Mouse (Mus musculus) hindlimb bud, embryonic 11.5 days (tissue): ENCODE measurements around the gene Wipf1.

Source experiments
- DNase-seq: peaks from one replicate; pipeline ENCODE4 v3.0.0-alpha.2; 2012; ENCODE audit warnings: low read depth, low spot score; ENCODE audit errors: extremely low spot score

Wipf1 gene

DNA sequence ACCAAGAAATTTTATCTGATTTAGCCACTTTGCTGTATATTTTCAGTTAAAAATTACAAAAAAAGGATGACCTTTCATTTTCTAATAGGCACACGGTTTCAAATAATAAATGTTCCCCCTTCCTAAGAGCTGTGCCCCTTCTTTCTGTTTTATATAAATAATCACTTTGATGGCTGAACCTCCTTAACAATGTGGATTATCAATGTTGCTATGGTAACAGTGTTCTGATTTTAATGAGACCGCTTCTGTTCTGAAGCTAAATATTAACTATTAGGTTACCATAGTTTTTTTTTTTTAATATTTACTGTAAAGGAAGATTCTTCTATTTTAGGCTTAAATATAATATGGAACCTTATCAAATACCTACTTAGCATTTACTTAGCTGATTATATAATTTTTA is 89.2 kb downstream of the Wipf1 start:
- no peak for DNase-seq

GRCm38 (mm10) chr2:73436976-73437375 is 92.6 kb downstream of the Wipf1 start:
- DNase-seq, result no peak

DNA sequence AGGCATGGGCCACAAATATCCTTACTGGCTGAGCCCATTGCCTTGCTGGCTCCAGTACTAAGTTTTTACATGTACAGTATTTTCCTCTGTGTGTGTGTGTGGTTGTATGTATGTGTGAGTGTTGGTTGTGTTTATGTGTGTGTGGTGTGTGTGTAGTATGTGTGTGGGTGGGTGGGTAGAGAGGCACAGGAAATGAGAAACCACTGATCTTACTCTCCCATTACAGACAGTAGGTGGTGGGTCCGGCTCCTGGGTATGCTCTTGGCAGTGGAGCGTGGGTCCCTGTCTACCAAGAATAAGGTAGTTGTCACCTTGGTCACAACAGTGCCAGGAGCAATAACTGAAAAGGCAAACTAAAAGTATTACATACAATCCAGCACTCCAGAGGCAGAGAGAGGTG is 93.7 kb downstream of the Wipf1 start:
- no peak for DNase-seq

GRCm38 (mm10) chr2:73431959-73432396 is 97.6 kb downstream of the Wipf1 start:
- no peak for DNase-seq

DNA sequence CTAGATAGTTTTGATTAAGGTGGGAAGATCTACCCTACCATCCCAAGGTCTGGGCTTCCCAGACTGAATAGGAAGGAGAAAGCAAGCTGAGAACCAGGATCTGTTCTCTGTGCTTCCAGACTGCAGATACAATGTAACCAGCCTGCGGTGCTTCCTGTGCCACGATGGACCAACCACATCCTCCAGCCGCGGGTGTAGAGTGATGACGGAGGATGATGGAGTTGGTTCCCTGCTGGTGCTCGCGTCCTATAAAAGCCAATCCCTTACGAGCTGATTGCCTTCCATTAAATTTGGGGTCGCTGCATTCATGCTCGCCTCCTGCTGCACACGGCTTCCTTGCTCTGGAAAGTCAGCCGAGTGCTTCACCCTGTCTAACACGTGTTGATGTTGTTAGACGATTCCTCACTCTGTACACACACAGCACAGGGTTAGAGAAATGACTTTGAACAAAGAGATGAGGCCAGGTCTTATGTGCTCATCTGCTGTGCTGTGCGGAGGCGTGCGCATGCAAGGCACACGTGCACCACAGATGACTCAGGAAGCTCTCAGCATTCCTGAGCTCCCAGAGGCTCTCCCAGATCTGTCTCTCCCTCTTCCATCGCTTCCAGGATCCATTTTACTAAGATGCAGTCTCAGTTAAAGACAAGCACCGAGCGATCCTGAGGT is 100.6 kb downstream of the Wipf1 start:
- DNase-seq, result no peak

DNA sequence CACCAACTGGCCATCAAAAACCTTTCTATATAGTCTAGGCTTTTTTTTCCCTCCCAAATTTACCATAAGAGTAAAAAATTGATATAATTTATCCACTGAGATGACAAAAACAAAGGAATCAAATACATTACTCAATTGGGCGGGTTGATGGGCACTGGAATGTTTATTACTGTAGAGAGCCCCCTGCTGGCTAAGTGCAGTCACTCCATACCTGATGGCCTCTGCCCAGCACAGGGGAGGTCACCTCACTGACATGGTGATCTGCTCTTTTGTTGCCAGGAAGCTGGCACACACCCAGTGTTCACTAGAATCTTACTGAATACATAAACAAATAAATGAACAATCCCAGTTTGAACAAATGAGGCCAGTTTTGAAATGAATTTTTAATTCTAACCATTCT is 102.2 kb downstream of the Wipf1 start:
- DNase-seq, result no peak

DNA sequence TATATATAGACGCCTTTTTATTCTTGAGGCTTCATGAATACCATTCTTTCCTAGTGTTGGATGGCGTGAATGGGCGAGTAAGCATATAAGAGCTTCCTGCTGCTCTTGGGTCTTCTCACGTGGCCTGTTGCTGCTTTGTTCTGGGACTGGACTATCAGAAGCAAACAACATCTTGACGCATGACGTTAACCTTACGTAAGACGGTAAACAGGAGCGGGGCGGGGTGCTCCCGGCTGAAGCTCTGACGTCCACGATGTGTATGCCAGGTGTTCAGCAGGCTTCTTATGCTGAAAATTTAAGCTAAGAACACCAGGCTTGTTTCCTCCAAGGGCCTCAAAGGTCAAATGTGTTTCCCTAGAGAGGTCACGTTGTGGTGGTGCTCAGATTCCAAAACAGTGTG is 103.7 kb downstream of the Wipf1 start:
- DNase-seq, result no peak

GRCm38 (mm10) chr2:73419730-73420129 is 109.8 kb downstream of the Wipf1 start:
- no peak for DNase-seq

- DNase-seq, result no peak
These were observed 110.2 kb downstream of the Wipf1 start for GRCm38 (mm10) chr2:73419285-73419684.

- no peak for DNase-seq
These were observed 113.6 kb downstream of the Wipf1 start for GRCm38 (mm10) chr2:73415892-73416291.

DNA sequence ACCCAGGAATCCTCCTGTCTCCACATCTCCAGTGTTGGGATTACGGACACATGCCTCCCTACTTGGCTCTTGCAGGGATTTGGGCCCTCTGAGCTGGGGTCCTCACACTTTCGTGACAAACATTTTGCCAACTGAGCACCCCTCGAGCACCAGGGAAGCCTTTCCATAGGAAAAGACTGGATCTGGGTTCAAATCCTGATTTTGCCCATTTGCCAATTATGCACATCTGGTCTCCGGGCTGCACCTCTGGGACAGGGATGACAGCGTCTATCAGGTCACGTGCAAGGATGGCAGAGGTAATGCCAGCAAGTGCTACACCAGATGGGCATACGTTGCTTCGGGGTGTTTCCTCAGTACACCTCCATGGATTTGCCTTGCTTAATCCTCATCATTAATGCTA is 119.5 kb downstream of the Wipf1 start:
- no peak for DNase-seq

GRCm38 (mm10) chr2:73407662-73408061 is 121.9 kb downstream of the Wipf1 start:
- DNase-seq, result no peak

GRCm38 (mm10) chr2:73406336-73406915 is 123.1 kb downstream of the Wipf1 start:
- DNase-seq, result no peak

DNA sequence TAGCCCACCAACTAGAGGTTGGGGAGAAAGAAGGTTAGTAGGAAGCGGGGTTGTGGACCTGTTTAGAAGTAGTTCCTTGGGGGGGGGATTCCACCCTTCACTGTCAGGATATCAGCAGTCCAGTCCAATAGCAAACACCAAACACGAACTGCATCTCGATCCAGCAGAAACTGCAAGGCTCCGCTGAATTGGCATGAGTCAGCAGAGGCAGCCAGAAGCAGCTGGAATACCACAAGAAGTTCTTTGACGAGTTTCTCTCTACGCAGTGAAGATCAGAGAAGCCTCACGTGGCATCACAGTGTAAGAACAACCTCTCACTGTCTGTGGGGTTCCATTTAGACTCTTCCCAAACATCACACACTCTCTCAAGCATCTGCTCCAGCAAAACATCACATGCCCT is 124.6 kb downstream of the Wipf1 start:
- DNase-seq, result no peak

DNA sequence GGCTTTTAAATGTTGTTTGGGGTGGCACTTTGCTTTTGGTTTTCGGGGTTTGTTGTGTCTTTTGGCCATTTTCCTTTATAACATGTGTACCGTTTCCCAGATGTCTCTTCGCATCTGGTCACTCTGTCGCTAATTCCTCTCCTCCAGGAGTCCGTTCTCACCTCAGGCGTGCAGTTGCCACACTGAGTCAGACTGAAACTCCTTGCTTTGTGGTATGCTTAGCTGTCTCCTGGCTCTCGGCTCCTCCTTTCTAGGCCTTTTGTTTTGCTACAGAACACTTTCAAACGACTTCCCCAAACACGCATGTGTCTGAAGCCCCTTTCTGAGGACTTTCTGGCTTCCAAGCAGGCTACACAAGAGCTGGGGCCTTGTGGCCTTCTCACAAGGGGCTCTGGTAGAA is 125.1 kb downstream of the Wipf1 start:
- DNase-seq, result no peak

DNA sequence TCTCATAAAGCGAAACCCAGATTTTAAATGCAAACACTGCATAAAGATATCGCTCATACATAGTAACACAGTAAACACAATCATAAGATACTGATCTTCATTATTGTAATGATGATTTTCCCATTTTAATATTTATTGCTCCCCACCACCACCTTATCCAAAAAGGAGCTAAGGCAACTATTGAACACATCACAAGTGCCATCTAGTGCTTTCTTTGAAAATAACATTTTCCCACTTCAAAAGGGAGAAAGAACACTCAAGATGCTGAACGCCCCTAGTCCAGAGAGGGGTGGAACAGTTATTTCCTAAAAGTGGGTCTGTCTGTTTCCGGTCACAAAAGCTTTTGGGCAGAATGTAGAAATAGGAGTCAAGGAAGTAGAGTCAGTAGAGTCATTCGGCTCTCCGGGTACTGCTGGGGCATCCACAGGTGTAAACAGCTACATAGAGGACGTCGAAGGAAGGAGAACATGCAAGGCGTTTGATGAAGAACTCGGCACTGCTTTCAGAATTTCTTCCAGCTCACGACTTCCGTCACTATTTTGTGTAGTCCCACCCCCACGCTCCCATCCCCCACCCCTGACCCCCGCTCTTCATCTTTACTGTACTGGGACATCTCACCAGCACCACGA is 126.0 kb downstream of the Wipf1 start:
- DNase-seq, result no peak

GRCm38 (mm10) chr2:73401689-73402088 is 127.8 kb downstream of the Wipf1 start:
- no peak for DNase-seq

- DNase-seq, result no peak
These were observed 132.1 kb downstream of the Wipf1 start for GRCm38 (mm10) chr2:73397476-73397875.

GRCm38 (mm10) chr2:73396828-73397325 is 132.7 kb downstream of the Wipf1 start:
- no peak for DNase-seq

GRCm38 (mm10) chr2:73395516-73395915 is 134.0 kb downstream of the Wipf1 start:
- no peak for DNase-seq

GRCm38 (mm10) chr2:73394476-73394875 is 135.1 kb downstream of the Wipf1 start:
- no peak for DNase-seq

DNA sequence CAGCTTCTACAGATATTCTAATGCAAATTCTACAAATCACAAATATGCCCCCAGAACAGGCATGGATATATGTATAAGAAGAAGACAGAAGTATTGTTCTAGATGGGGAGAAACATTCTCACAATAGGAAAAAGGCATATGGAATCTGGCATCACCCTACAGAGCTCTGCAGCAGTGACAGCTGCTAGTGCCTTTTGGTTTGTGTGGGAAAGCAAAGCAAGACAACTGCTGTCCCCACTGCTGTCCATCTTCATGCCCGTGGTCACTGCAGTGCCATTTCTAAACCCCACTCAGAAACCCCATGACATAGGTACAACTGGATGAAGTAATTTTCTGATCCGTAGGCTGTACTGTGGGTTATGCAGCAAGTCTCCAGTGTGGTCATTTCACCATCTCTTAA is 136.8 kb downstream of the Wipf1 start:
- DNase-seq, result no peak
